Mouse (Mus musculus) forebrain, embryonic 12.5 days (tissue): ENCODE results near the gene Nectin2. TPM values are rescaled to one million over a fixed set of nuclear protein-coding genes. Genes with fewer than 3 reads are reported as not detected.

ENCODE experiments used
- ATAC-seq: fragments of 200-750 bp; cut with Nextera tagmentation; 2 replicates; pipeline ENCODE4 v1.8.0; 2017; ENCODE audit warnings: moderate TSS enrichment; ENCODE audit not compliant: low FRiP score
- H3K27ac ChIP-seq: fragments of 300-500 bp; sonication (generic); 2 replicates; pipeline ENCODE4 v1.5.1; 2016; ENCODE audit warnings: mild to moderate bottlenecking
- H3K27me3 ChIP-seq: fragments of 300-500 bp; sonication (generic); 2 replicates; pipeline ENCODE4 v1.6.1; 2016; ENCODE audit warnings: mild to moderate bottlenecking
- H3K36me3 ChIP-seq: fragments of 300-500 bp; sonication (generic); replicated peaks from 2 replicates; pipeline ENCODE4 v1.6.1; 2016; ENCODE audit warnings: mild to moderate bottlenecking
- H3K4me1 ChIP-seq: fragments of 300-500 bp; sonication (generic); 2 replicates; pipeline ENCODE4 v1.6.1; 2016
- H3K4me2 ChIP-seq: fragments of 300-500 bp; sonication (generic); 2 replicates; pipeline ENCODE4 v1.6.1; 2016; ENCODE audit warnings: mild to moderate bottlenecking, moderate library complexity
- H3K4me3 ChIP-seq: fragments of 300-500 bp; sonication (generic); replicated peaks from 2 replicates; pipeline ENCODE4 v1.5.1; 2016; ENCODE audit warnings: mild to moderate bottlenecking
- H3K9ac ChIP-seq: fragments of 300-500 bp; sonication (generic); 2 replicates; pipeline ENCODE4 v1.6.1; 2016; ENCODE audit warnings: mild to moderate bottlenecking
- H3K9me3 ChIP-seq: fragments of 300-500 bp; sonication (generic); 2 replicates; pipeline ENCODE4 v1.6.1; 2016
- WGBS: fragments of 180-500 bp; shearing (Covaris S2); methylation state at CpG from one replicate; pipeline ENCODE4 v1.1.7; 2016; 5-methylcytosine and 5-hydroxymethylcytosine counted together
- polyA plus RNA-seq: library from polyadenylated mRNA; unstranded; fragments of >200 nt; fragmentation: Nextera tagmentation; extraction: Ambion mirVana; gene quantifications from 2 replicates; pipeline ENCODE4 v1.2.1, GENCODE M21; 2016

Gene Nectin2
- polyA plus RNA-seq, 1 experiment from 2014 or later: 47.3 TPM

DNA sequence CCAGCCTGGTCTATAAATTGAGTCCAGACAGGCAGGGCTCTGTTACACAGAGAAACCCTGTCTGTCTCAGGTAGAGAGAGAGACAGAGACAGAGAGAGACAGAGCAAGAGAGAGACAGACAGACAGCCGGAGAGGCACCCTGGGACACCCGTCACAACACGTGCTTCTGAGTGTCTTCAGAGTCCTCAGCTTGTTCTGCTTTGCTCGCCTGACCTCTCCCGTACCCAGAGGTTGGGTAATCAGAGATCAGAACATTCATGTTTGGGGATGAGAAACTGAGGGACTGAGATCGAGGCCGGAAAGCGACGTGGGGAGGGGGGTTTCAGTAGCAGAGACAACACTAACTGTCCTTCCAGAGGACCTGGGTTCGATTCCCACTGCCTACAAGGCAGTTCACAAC is 74.5 kb downstream of the Nectin2 start:
- H3K9me3 ChIP-seq: no peaks in the 10 kb centered on the region
- H3K4me1 ChIP-seq: no peaks in the 10 kb centered on the region
- H3K9ac ChIP-seq: no peak overlapping the region
- H3K4me2 ChIP-seq: no peak overlapping the region
- H3K4me3 ChIP-seq: no peak overlapping the region
- WGBS: 80% methylated on average over 10 of the region's 10 CpGs
- no peak for ATAC-seq
- H3K27ac ChIP-seq: no peak overlapping the region
- H3K27me3 ChIP-seq: no peaks in the 10 kb centered on the region
- H3K36me3 ChIP-seq: no peaks in the 10 kb centered on the region

DNA sequence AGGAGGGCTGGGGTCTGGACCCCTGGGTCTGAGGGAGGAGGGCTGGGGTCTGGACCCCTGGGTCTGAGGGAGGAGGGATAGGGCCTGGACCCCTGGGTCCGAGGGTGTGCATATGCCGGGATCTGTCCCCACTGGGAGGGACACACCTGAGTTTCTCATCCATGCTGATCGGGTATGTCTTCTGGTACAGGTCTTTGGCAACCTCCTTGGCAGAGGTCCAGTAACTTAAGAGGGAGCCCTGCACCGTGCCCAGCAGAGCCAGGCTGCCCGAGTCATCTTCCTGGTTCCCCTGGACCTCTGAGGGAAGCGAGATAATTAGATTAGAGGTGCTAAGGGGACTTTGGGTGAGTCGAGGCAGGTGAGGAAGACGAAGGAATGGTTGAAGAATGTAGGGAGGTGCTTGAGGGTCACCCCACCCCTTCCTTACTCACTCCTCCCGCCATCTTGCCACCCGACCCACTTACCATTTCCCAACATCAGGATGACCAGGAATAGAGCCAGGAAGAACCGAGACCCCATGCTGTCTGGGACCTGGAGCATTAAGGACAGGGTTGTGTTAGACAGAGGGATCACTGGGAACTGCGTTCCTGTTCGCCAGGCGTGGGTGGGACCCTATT is 77.1 kb downstream of the Nectin2 start:
- H3K9ac ChIP-seq: no peak overlapping the region
- ATAC-seq: no peak
- H3K36me3 ChIP-seq: no peaks in the 10 kb centered on the region
- no peaks in the 10 kb centered on the region for H3K27me3 ChIP-seq
- 0 out of 2 replicates have a peak, but pooled peaks cover 4% of the 10 kb centered on the region for H3K4me1 ChIP-seq
- no peak overlapping the region for H3K27ac ChIP-seq
- H3K4me3 ChIP-seq: no peak overlapping the region
- H3K4me2 ChIP-seq: no peak overlapping the region
- 75% methylated on average over 14 of the region's 14 CpGs for WGBS
- no peaks in the 10 kb centered on the region for H3K9me3 ChIP-seq

DNA sequence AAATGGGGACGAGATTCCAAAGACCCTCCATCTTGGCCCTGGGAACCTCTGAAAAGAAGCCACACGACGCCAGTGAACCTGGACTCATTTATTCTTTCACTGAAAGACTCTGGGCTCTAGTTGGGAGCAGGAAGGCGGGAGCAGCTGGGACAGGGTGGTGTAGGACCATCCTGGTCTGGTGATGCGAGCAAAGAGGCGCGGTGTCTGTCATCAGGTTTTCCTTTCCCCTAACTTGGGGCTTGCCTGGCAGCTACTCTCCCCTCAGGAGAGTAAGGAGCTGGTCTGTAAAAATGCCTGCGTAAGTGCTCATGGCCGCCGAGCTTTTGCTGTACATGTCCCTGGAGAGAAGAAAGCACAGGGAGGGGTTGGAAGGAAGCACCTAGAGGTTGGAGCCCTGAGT is 78.8 kb downstream of the Nectin2 start:
- Histone ChIP-seq H3K4me3 (no peak overlapping the region), H3K27me3 (0 out of 2 replicates have a peak, but pooled peaks cover 5% of the 10 kb centered on the region), H3K27ac (no peak overlapping the region), H3K4me2 (no peak overlapping the region), H3K4me1 (0 out of 2 replicates have a peak, but pooled peaks cover 4% of the 10 kb centered on the region), H3K9ac (no peak overlapping the region), H3K36me3 (no peaks in the 10 kb centered on the region), H3K9me3 (no peaks in the 10 kb centered on the region)
- ATAC-seq: no peak
- WGBS: 72% methylated on average over 10 of the region's 10 CpGs

DNA sequence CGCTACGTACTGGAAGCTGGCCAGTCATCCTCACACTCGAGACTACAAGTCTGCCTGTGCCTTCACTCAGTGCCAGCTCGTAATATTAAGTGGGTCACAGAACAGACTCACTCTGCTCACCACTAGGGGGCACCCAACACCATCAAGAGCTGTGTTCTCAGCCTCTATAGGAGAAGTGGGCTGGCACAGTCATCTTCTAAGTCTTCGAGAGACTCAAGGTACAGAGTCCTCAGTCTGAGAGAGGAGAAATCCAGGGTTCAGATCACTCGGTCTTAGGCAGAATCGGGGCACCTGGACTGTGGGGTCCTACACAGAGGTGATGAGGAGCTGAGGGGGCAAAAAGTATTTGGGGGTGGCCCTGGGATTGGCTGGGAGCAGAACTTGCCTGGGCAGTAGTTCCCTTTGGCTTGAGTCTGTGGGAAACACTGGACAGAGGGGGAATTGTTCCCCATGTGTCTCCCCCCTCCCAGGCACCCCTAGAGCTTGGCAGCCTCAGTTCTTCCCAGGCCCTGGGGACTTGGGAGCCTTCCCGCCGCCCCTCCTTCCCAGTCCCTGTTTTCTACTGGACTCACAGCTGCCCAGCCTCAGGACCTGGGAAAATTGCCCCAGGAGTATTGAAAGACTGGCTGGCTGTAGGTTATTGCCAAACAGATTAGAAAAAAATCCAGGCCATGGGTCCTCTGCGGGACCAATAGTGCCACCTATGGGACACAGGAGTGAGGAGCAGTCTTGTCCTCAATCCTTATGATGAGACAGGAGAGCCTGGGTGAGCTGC is 81.1 kb downstream of the Nectin2 start:
- WGBS: 11% methylated on average over 10 of the region's 10 CpGs
- 0 out of 2 replicates have a peak, but pooled peaks cover 5% of the 10 kb centered on the region for H3K27me3 ChIP-seq
- no peaks in the 10 kb centered on the region for H3K9me3 ChIP-seq
- ATAC-seq: peak; percentile 65; the same call in 1 of the 2 replicates
- H3K4me2 ChIP-seq: 0 out of 2 replicates have a peak overlapping the region, but pooled peaks have one; percentile 6
- H3K36me3 ChIP-seq: no peaks in the 10 kb centered on the region
- H3K27ac ChIP-seq: no peak overlapping the region
- no peak overlapping the region for H3K4me3 ChIP-seq
- no peak overlapping the region for H3K9ac ChIP-seq
- H3K4me1 ChIP-seq: peaks cover 11% of the 10 kb centered on the region

DNA sequence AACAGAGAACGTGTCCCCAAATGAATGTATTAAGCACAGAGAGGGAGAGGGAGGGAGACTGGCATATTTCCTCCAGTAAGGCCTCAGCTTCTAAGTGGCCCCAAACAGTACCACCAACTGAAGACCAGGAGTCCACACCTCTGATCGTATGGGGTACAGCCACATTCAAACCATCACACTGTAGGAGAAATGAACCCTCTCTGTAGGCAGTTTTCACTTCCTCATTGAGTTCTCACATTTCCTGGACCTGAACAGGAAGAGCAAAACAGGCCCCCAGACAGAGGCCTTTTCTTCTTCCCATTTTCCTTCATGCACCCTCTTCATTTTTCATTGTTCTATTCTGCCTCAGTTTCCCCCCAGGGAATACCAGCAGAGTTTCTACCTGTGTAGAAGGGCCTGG is 82.8 kb downstream of the Nectin2 start:
- WGBS: 86% methylated on average over 2 of the region's 2 CpGs
- no peak for ATAC-seq
- 0 out of 2 replicates have a peak, but pooled peaks cover 5% of the 10 kb centered on the region for H3K27me3 ChIP-seq
- no peak overlapping the region for H3K27ac ChIP-seq
- H3K9ac ChIP-seq: no peak overlapping the region
- no peak overlapping the region for H3K4me2 ChIP-seq
- no peaks in the 10 kb centered on the region for H3K9me3 ChIP-seq
- peaks cover 27% of the 10 kb centered on the region for H3K4me1 ChIP-seq
- H3K36me3 ChIP-seq: peaks cover 4% of the 10 kb centered on the region; the same call in 1 of the 2 replicates
- H3K4me3 ChIP-seq: no peak overlapping the region

DNA sequence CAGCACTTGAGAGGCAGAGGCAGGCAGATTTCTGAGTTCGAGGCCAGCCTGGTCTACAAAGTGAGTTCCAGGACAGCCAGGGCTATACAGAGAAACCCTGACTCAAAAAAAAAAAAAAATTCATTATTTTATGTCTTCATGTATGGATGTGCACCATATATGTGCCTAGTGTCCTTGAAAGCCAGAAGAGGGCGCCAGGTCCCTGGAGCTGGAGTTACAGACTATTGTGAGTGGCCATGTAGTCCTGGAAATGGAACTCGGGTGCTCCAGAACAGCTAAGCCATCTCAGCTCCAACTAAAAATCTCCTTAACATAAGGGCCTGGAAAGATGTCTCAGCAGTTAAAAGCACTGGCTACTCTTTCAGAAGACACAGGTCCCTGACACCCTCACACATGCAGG is 83.5 kb downstream of the Nectin2 start:
- 0 out of 2 replicates have a peak, but pooled peaks cover 5% of the 10 kb centered on the region for H3K27me3 ChIP-seq
- peaks cover 29% of the 10 kb centered on the region for H3K4me1 ChIP-seq
- H3K9ac ChIP-seq: no peak overlapping the region
- H3K36me3 ChIP-seq: peaks cover 11% of the 10 kb centered on the region
- ATAC-seq: no peak
- no peak overlapping the region for H3K4me2 ChIP-seq
- no peaks in the 10 kb centered on the region for H3K9me3 ChIP-seq
- WGBS: 66% methylated on average over 3 of the region's 3 CpGs
- H3K27ac ChIP-seq: no peak overlapping the region
- H3K4me3 ChIP-seq: no peak overlapping the region

Other genes with a start within 250 kb of the Nectin2 start
- gene Bloc1s3, start 242.1 kb downstream of the Nectin2 start, polyA plus RNA-seq: 3.5 and 3.9 TPM in 2 replicates
- 43.6 and 47.5 TPM in 2 replicates for gene Trappc6a, start 242.1 kb downstream of the Nectin2 start, polyA plus RNA-seq
- gene Nkpd1, start 232.6 kb downstream of the Nectin2 start, polyA plus RNA-seq: 0.17 TPM in 1 of 2 replicates, not detected in the other
- gene Ppp1r37, start 187.4 kb downstream of the Nectin2 start, polyA plus RNA-seq: 34.9 and 35.4 TPM in 2 replicates
- 0.18 and 0.34 TPM in 2 replicates for gene Zfp296, start 173.2 kb downstream of the Nectin2 start, polyA plus RNA-seq
- 120 and 125 TPM in 2 replicates for gene Gemin7, start 172.9 kb downstream of the Nectin2 start, polyA plus RNA-seq
- 66.3 and 67.6 TPM in 2 replicates for gene Clasrp, start 146.0 kb downstream of the Nectin2 start, polyA plus RNA-seq
- gene Relb, start 121.0 kb downstream of the Nectin2 start, polyA plus RNA-seq: 3.3 and 3.6 TPM in 2 replicates
- 85.6 and 87.6 TPM in 2 replicates for gene Clptm1, start 85.5 kb downstream of the Nectin2 start, polyA plus RNA-seq
- gene Apoc2, start 72.5 kb downstream of the Nectin2 start, polyA plus RNA-seq: not detected in 2 replicates
- not detected in 2 replicates for gene Gm44805, start 69.1 kb downstream of the Nectin2 start, polyA plus RNA-seq
- gene Apoc4, start 69.0 kb downstream of the Nectin2 start, polyA plus RNA-seq: not detected in 2 replicates
- gene Apoc1, start 57.8 kb downstream of the Nectin2 start, polyA plus RNA-seq: 0.73 and 1.2 TPM in 2 replicates
- 115 and 128 TPM in 2 replicates for gene Apoe, start 51.3 kb downstream of the Nectin2 start, polyA plus RNA-seq
- 136 and 149 TPM in 2 replicates for gene Tomm40, start 35.0 kb downstream of the Nectin2 start, polyA plus RNA-seq
- 8.9 and 10.9 TPM in 2 replicates for gene Bcam, start 20.5 kb upstream of the Nectin2 start, polyA plus RNA-seq
- 0.47 and 0.56 TPM in 2 replicates for gene Cblc, start 46.3 kb upstream of the Nectin2 start, polyA plus RNA-seq
- gene Bcl3, start 72.3 kb upstream of the Nectin2 start, polyA plus RNA-seq: 0.62 and 0.96 TPM in 2 replicates
- gene Gm19345, start 101.5 kb upstream of the Nectin2 start, polyA plus RNA-seq: 0.65 and 1.3 TPM in 2 replicates
- not detected in 2 replicates for gene Ceacam16, start 110.8 kb upstream of the Nectin2 start, polyA plus RNA-seq
- not detected in 2 replicates for gene Ceacam19, start 137.5 kb upstream of the Nectin2 start, polyA plus RNA-seq
- 3.2 and 4.3 TPM in 2 replicates for gene Pvr, start 170.7 kb upstream of the Nectin2 start, polyA plus RNA-seq
- not detected in 2 replicates for gene Igsf23, start 200.3 kb upstream of the Nectin2 start, polyA plus RNA-seq
- not detected in 2 replicates for gene Ceacam20, start 214.9 kb upstream of the Nectin2 start, polyA plus RNA-seq
- gene Nlrp9b, start 241.0 kb upstream of the Nectin2 start, polyA plus RNA-seq: not detected in 2 replicates